Mouse (Mus musculus) gastrocnemius, adult 2 months (tissue): ENCODE measurements around the gene Gm21969. TPM values are rescaled to one million over a fixed set of nuclear protein-coding genes. Genes with fewer than 3 reads are reported as not detected.

Source experiments
- DNase-seq: peaks from one replicate; pipeline ENCODE4 v3.0.0; 2022
- H3K27ac ChIP-seq: fragments of 200-600 bp; 2 replicates; pipeline ENCODE4 v1.8.1; 2022; ENCODE audit warnings: mild to moderate bottlenecking
- H3K4me3 ChIP-seq: fragments of 200-600 bp; 2 replicates; pipeline ENCODE4 v1.8.1; 2022; ENCODE audit warnings: mild to moderate bottlenecking, moderate library complexity
- CTCF ChIP-seq: fragments of 200-600 bp; IDR thresholded peaks from 2 replicates; pipeline ENCODE4 v1.8.1; 2022; ENCODE audit warnings: antibody characterized with exemption, mild to moderate bottlenecking, moderate library complexity
- intact Hi-C: fragments of 180-260 bp; cut with DNase I; formaldehyde crosslinking; loops from one replicate; pipeline ENCODE4 v1.15.1; 2025
- total RNA-seq, 2 experiments: library from RNA; stranded (reverse); gene quantifications; 2 replicates each; pipeline ENCODE4 v1.2.3; 2021

Gene Gm21969
- total RNA-seq, 2 experiments from 2014 or later = not detected

DNA sequence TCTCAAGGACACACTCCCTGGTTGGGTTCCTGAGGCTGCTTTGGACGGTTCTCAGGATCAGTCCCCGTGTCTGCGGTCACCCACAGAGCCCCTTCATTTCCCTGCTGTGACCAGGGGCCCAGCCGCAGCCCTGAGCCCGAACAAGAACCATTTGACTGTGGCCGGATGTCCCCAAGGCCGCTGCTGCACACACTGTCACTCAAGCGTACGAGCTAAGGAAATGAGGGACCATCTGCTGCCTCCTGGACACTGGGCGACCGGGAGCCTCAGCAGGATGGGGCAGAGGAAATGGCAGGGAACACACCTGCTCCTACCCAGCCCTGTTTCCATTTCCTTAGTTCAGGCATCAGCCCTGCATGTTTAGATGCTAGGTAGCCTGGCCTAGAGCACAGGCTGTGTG is 47.9 kb downstream of the Gm21969 start:
- Histone ChIP-seq H3K27ac (no peak overlapping the region), H3K4me3 (no peak overlapping the region)
- no peak for TF ChIP-seq CTCF
- intact Hi-C loops = no loop called here
- no peak for DNase-seq

DNA sequence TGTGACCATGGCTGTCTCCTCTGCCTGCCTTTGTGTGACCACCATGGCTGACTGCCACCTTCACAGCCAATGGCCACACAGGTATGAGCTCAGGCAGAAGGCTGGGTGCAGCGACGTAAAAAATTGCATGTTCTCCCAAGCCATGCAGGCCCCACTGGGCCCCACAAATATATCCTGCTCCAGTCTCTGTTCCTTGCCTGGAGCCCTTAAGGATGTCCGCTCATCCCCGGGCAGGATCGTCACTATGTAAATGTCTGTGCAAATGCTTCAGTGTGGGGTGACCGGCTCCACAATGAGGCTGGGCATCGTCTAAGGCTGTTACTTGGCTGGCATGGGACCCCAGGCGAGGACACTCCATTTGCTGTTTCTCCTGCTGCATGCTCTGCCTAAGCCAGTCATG is 50.3 kb downstream of the Gm21969 start, which contains the start of gene Tas1r2:
Tas1r2 (plus strand) TSS at position 301 of the 400 bp plus-strand sequence.
- no peak for DNase-seq
- H3K27ac ChIP-seq = no peak within 1 kb of the TSS
- intact Hi-C loops = no loop called here
- no peak for TF ChIP-seq CTCF
- H3K4me3 ChIP-seq = no peak within 1 kb of the TSS

GRCm38 (mm10) chr4:139661897-139662296 is 58.9 kb downstream of the Gm21969 start:
- no peak for DNase-seq
- no peak for TF ChIP-seq CTCF
- H3K27ac ChIP-seq = no peak overlapping the region
- H3K4me3 ChIP-seq = no peak overlapping the region
- intact Hi-C loops = no loop called here

GRCm38 (mm10) chr4:139667632-139668031 is 64.6 kb downstream of the Gm21969 start:
- intact Hi-C loops = no loop called here
- no peak overlapping the region for H3K27ac ChIP-seq
- no peak for TF ChIP-seq CTCF
- no peak for DNase-seq
- no peak overlapping the region for H3K4me3 ChIP-seq

DNA sequence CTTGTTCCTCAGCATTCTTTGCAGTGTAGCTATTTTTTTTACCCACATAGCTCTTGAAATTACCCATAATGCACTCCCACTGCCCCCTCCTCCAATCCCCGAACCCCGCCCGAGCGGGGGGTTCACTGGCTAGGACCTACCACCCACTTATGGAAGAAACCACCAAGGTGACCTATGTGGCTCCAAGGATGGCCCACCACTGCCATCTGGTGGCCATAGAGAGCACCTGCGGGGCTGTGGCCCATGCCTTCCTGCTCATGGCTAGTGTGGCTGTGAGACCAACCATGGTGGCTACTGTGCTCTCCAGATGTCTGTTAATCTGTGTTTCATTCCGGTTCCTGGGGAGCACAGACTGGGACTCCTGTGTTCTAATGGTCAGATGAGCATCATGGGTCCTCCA is 66.9 kb downstream of the Gm21969 start:
- Histone ChIP-seq H3K4me3 (no peak overlapping the region), H3K27ac (no peak overlapping the region)
- intact Hi-C loops = loop anchor here (1.0 kb wide), 1 partner anchor 26 kb away; no protein-coding TSS in a partner anchor
- TF ChIP-seq CTCF = peak; percentile 94
- DNase-seq = peak; percentile 63

- H3K4me3 ChIP-seq = no peak overlapping the region
- DNase-seq = no peak
- TF ChIP-seq CTCF = no peak
- H3K27ac ChIP-seq = no peak overlapping the region
- intact Hi-C loops = no loop called here
Observed at GRCm38 (mm10) chr4:139675696-139676095, 72.7 kb downstream of the Gm21969 start.

GRCm38 (mm10) chr4:139683728-139684638 is 81.0 kb downstream of the Gm21969 start:
- intact Hi-C loops = loop anchor here (1.0 kb wide), 1 partner anchor 174 kb away; no protein-coding TSS in a partner anchor
- no peak for TF ChIP-seq CTCF
- H3K27ac ChIP-seq = no peak overlapping the region
- no peak for DNase-seq
- no peak overlapping the region for H3K4me3 ChIP-seq

DNA sequence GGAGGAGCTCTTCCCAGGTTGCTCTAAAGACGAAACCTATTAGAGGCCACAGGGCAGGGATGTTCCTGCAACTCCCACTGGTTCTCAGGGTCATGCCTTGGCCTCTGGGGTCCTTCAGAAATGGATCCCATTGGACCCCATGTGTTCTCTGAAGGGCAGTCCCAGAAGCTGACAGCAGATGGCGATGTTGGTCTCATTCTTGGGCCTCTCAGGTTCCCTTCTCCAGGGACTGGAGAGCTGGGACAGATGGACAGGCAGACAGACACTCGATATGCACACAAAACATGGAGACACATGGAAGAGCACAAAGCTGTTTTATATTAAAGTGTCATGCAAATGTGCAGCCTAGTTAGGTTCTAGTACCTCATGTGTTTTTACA is 81.6 kb downstream of the Gm21969 start:
- intact Hi-C loops = loop anchor here (1.0 kb wide), 1 partner anchor 174 kb away; no protein-coding TSS in a partner anchor
- Histone ChIP-seq H3K4me3 (no peak overlapping the region), H3K27ac (no peak overlapping the region)
- DNase-seq = peak; percentile 72
- TF ChIP-seq CTCF = peak; percentile 88

GRCm38 (mm10) chr4:139688058-139688457 is 85.1 kb downstream of the Gm21969 start:
- H3K4me3 ChIP-seq = no peak overlapping the region
- H3K27ac ChIP-seq = no peak overlapping the region
- no peak for DNase-seq
- intact Hi-C loops = no loop called here
- no peak for TF ChIP-seq CTCF

- Histone ChIP-seq H3K4me3 (no peak overlapping the region), H3K27ac (no peak overlapping the region)
- TF ChIP-seq CTCF = no peak
- intact Hi-C loops = no loop called here
- peak; percentile 32 for DNase-seq
Observed at GRCm38 (mm10) chr4:139689627-139690269, 86.8 kb downstream of the Gm21969 start.

DNA sequence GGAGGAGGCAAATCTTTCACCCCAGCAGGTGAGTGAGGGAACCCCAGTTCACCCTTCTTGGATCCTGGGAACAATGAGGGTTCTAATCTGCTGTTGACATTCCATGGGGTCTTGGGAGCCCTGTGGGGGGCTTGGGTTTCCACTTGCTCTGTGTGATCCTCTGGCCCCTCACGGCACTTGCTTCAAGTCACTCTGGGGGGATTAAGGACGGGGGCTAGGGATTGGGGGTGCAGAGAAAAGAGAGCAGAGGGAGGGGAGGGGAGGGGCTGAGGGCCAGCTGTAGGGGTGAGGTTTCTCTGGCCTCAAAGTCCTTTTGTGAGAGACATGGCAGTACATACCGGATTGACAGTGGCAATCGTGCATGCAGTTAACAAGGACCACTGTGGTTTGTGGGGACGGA is 90.3 kb downstream of the Gm21969 start:
- TF ChIP-seq CTCF = no peak
- DNase-seq = no peak
- Histone ChIP-seq H3K4me3 (no peak overlapping the region), H3K27ac (no peak overlapping the region)
- intact Hi-C loops = no loop called here

DNA sequence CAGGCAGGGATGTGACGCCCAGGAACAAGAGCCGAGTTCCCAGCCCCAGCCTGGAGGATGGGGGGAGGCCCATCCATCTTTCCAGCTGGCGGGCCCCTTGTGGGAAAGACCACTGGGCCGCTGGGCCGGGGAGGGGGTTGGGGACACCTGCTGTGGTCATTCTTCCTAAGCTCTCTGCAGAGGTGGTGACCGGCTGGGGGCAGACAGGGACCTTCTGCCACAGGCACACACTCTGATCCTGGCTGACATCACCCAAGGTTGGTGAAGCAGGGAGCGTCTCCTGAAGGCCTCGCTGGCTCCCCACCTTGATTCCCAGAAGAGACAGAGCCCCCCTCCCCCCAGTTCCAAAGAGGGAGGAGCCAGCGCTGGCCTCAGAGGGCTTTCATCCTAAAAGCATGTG is 94.8 kb downstream of the Gm21969 start:
- H3K27ac ChIP-seq = no peak overlapping the region
- no peak overlapping the region for H3K4me3 ChIP-seq
- TF ChIP-seq CTCF = no peak
- intact Hi-C loops = no loop called here
- DNase-seq = peak; percentile 43

DNA sequence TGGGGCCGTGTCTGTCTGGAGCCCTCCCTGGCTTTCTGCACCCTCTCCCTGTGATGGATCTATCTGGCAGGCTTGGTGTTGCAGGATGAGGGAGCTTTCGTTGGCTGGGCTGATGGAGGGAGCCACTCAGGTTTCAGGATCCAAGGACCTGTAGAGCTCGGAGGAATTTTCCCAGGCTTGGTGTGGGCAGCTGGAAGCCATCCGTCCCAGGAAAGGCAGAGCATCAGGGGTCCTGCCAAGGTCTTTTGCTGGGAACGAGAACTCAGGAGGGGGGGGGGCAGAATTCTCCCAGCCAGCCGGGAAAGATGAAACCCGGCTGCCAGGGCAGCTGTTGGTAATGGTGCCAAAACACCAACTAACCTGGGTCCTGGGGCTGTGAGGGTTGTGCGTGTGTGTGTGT is 95.6 kb downstream of the Gm21969 start:
- DNase-seq = peak; percentile 30
- intact Hi-C loops = no loop called here
- TF ChIP-seq CTCF = no peak
- H3K4me3 ChIP-seq = no peak overlapping the region
- H3K27ac ChIP-seq = no peak overlapping the region
